Mouse (Mus musculus) heart, embryonic 12.5 days (tissue): Measurements from ENCODE around the gene Itgbl1. TPM values are rescaled to one million over a fixed set of nuclear protein-coding genes. Genes with fewer than 3 reads are reported as not detected.
"Not testable (repeated sequence)": the region's sequence is repeated elsewhere in the genome, so short reads cannot be mapped to it uniquely, and the experiment has no call there.

Source experiments
- ATAC-seq: fragments of 200-750 bp; cut with Nextera tagmentation; 2 replicates; pipeline ENCODE4 v1.8.0; 2017; ENCODE audit warnings: moderate TSS enrichment, moderate library complexity; ENCODE audit not compliant: insufficient number of reproducible peaks, low FRiP score
- H3K27ac ChIP-seq: fragments of 300-500 bp; sonication (generic); 2 replicates; pipeline ENCODE4 v1.5.1; 2016; ENCODE audit warnings: mild to moderate bottlenecking, moderate library complexity; ENCODE audit not compliant: poor library complexity, severe bottlenecking
- H3K27me3 ChIP-seq: fragments of 300-500 bp; sonication (generic); replicated peaks from 2 replicates; pipeline ENCODE4 v1.6.1; 2016; ENCODE audit warnings: mild to moderate bottlenecking, moderate library complexity
- H3K36me3 ChIP-seq: fragments of 300-500 bp; sonication (generic); 2 replicates; pipeline ENCODE4 v1.6.1; 2016; ENCODE audit warnings: mild to moderate bottlenecking, moderate library complexity
- H3K4me1 ChIP-seq: fragments of 300-500 bp; sonication (generic); replicated peaks from 2 replicates; pipeline ENCODE4 v1.6.1; 2016; ENCODE audit warnings: mild to moderate bottlenecking
- H3K4me2 ChIP-seq: fragments of 300-500 bp; sonication (generic); 2 replicates; pipeline ENCODE4 v1.6.1; 2016; ENCODE audit warnings: mild to moderate bottlenecking, moderate library complexity
- H3K4me3 ChIP-seq: fragments of 300-500 bp; sonication (generic); 2 replicates; pipeline ENCODE4 v1.5.1; 2016; ENCODE audit warnings: mild to moderate bottlenecking
- H3K9ac ChIP-seq: fragments of 300-500 bp; sonication (generic); 2 replicates; pipeline ENCODE4 v1.6.1; 2016; ENCODE audit warnings: mild to moderate bottlenecking, moderate library complexity
- H3K9me3 ChIP-seq: fragments of 300-500 bp; sonication (generic); replicated peaks from 2 replicates; pipeline ENCODE4 v1.6.1; 2016; ENCODE audit warnings: mild to moderate bottlenecking, moderate library complexity
- WGBS: fragments of 180-500 bp; shearing (Covaris S2); methylation state at CpG from one replicate; pipeline ENCODE4 v1.1.7; 2016; 5-methylcytosine and 5-hydroxymethylcytosine counted together
- polyA plus RNA-seq: library from polyadenylated mRNA; unstranded; fragments of >200 nt; fragmentation: Nextera tagmentation; extraction: Ambion mirVana; gene quantifications from 2 replicates; pipeline ENCODE4 v1.2.1, GENCODE M21; 2016

Gene Itgbl1
- polyA plus RNA-seq = 0.56 and 0.63 TPM in 2 replicates

DNA sequence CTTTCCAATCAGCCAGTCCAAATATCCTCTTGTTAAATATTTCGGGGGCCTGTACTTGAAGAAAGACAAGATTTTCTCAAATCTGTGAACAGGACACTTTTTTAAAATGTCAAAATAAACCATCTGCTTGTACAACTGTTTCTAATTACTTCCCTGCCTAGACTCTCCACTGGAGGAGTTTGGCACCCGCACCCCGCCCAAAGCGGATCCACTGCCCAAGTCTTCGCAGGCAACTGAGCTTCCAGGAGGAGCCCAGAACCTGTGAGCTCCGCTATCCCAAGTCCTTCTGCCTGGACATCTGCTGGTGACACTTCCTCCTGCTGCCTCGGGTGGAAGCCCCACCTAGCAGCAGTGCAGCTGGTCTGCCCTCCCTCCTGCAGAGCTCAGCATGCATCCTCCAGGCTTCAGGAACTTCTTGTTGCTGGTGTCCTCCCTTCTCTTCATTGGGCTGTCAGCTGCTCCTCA, at the start of gene Itgbl1:
TSS of gene Itgbl1 (plus strand) at position 51 of the 465 bp plus-strand sequence.
- H3K9me3 ChIP-seq = no peaks in the 10 kb centered on the region
- 34% methylated on average over 7 of the region's 7 CpGs for WGBS
- peak within 1 kb of the TSS; percentile 37 for H3K4me2 ChIP-seq
- no peak within 1 kb of the TSS for H3K9ac ChIP-seq
- H3K4me3 ChIP-seq = no peak within 1 kb of the TSS
- ATAC-seq = no peak
- no peaks in the 10 kb centered on the region for H3K27me3 ChIP-seq
- no peak within 1 kb of the TSS for H3K27ac ChIP-seq
- no peaks in the 10 kb centered on the region for H3K36me3 ChIP-seq
- H3K4me1 ChIP-seq = peaks cover 9% of the 10 kb centered on the region

DNA sequence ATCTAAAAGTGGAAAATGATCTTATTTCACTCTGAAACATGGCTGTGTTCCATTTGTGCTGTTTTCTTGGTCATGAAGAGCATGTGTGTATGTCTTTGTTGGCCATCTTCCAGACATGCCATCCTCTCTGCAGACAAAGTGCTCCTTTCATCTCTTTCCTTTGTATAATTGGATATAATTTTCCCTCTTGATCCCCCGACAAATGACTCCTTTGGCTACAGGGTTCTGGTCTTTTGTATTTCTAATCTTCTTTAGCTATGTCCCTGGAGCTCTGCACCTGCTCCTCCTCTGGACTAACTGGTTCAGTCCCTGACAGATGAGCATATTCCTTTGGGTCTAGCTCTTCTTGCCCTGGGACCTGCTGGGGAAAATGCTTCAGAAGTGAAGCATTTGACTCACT, 36.8 kb upstream of the Itgbl1 start:
- Histone ChIP-seq H3K36me3 (no peaks in the 10 kb centered on the region), H3K4me2 (no peak overlapping the region), H3K4me1 (peaks cover 3% of the 10 kb centered on the region; the same call in 1 of the 2 replicates), H3K27me3 (peaks cover 16% of the 10 kb centered on the region), H3K9ac (no peak overlapping the region), H3K9me3 (no peaks in the 10 kb centered on the region), H3K4me3 (no peak overlapping the region), H3K27ac (no peak overlapping the region)
- WGBS = 47% methylated on average over 1 of the region's 1 CpGs
- ATAC-seq = no peak

DNA sequence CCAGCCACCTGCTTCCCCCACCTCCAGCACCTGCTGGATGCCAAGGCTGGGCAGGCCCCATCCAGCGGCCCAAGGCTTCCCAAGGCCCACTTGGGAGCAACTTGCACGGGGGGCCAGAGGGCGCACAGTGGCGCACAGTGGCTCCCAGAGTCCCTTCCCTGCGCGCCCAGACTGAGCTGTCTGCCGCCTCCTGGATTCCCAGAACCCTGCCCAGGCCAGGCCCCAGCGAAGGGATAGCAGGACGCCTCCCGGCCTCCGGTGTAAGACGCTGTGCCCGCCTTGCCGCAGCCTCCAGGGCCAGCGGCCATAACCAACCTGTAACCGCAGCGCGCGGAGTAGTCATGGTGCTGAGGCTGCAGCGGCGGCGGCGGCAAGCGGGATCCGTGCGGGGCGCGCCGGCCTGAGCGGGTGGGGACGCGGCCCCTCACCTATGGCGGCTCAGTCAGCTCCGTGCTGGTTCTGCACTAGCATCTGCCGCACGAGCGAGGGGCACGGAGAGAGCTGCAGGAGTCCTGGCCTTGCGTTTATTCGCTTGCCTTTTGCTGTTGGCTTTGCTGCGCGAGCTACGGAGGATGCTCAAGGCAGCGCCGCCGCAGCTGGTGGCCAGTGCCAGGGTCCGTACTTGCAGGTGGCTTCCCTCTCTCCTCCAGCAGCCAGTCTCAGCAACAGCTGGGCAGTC, 33.1 kb upstream of the Itgbl1 start, which contains the start of gene Nalcn:
TSS of gene Nalcn (minus strand) at position 644 of the 679 bp plus-strand sequence.
- peak; percentile 45; the same call in 1 of the 2 replicates for ATAC-seq
- no peak within 1 kb of the TSS for H3K27ac ChIP-seq
- WGBS = 1% methylated on average over 47 of the region's 47 CpGs
- peak within 1 kb of the TSS; percentile 62 for H3K4me3 ChIP-seq
- H3K27me3 ChIP-seq = peaks cover 16% of the 10 kb centered on the region
- no peaks in the 10 kb centered on the region for H3K9me3 ChIP-seq
- no peaks in the 10 kb centered on the region for H3K36me3 ChIP-seq
- H3K9ac ChIP-seq = peak within 1 kb of the TSS; percentile 61
- H3K4me1 ChIP-seq = peaks cover 3% of the 10 kb centered on the region; the same call in 1 of the 2 replicates
- peak within 1 kb of the TSS; percentile 94 for H3K4me2 ChIP-seq

DNA sequence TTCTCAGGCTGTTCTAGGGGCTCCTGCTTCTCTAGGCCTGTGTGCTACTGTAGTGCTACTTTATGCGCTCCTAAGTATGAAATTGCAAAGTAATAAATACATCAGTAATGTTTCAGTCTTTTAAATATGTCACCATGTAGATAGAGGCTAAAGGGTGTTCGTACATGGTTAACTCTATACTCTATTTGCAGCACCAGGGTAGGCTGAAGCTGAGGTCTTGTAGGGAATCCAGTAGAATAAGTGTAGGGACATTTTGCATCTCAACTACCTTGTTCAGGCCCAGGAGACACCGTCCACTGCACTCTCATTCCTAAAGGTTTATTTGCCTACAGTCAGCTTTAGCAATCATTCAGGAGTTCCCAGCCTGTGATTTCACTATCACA, 32.6 kb upstream of the Itgbl1 start:
- 54% methylated on average over 3 of the region's 3 CpGs for WGBS
- no peak overlapping the region; the same call in 1 of the 2 replicates for H3K9ac ChIP-seq
- no peak overlapping the region for H3K27ac ChIP-seq
- H3K4me1 ChIP-seq = peaks cover 3% of the 10 kb centered on the region; the same call in 1 of the 2 replicates
- H3K9me3 ChIP-seq = no peaks in the 10 kb centered on the region
- H3K36me3 ChIP-seq = no peaks in the 10 kb centered on the region
- peaks cover 16% of the 10 kb centered on the region for H3K27me3 ChIP-seq
- no peak for ATAC-seq
- H3K4me2 ChIP-seq = peak overlapping the region; percentile 94
- H3K4me3 ChIP-seq = peak overlapping the region; percentile 62

DNA sequence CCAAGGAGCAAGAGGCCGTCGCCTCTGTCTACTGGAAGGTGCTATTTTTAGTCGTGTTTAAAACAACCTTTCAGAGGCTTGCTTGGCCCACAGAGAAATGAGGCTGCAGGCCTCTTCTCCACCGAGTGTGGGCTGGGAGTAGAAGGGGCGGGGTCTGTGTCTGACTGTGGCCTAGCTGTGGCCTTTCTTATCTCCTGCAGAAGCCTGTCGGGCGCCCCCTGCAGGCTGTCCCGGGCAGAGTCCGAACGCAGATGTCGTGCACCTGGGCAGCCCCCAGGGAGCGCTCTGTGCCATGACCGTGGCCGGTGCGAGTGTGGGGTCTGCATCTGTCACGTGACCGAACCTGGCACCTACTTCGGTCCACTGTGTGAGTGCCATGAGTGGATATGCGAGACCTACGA, 1.3 kb downstream of the Itgbl1 start:
- no peak overlapping the region for H3K9ac ChIP-seq
- H3K27me3 ChIP-seq = no peaks in the 10 kb centered on the region
- whole genome bisulfite sequencing = 14% methylated on average over 20 of the region's 20 CpGs
- H3K4me1 ChIP-seq = peaks cover 9% of the 10 kb centered on the region
- no peaks in the 10 kb centered on the region for H3K9me3 ChIP-seq
- peak; percentile 77 for ATAC-seq
- H3K4me3 ChIP-seq = no peak overlapping the region
- H3K27ac ChIP-seq = peak overlapping the region; percentile 30; the same call in 1 of the 2 replicates
- H3K4me2 ChIP-seq = peak overlapping the region; percentile 32; the same call in 1 of the 2 replicates
- H3K36me3 ChIP-seq = no peaks in the 10 kb centered on the region

DNA sequence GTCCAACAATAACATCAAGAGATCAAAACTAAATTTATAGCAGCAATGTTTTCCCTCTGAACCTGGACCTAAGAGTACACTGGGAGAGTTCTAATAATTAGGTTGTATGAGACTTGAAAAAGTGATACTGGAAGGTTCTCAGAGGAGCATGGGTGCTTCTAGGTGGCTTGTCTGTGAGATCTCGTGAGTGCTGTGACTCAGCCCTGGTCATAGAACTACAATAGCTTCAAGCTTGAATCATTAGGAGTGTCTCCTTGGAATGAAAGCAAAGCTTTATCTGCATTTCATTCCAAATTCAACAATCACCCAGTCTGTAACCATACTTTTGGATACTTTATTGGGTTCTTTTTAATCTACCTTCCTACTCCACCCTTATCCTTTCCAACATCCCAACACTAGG, 2.6 kb downstream of the Itgbl1 start:
- no peak for ATAC-seq
- 67% methylated on average over 1 of the region's 1 CpGs for WGBS
- Histone ChIP-seq H3K27me3 (no peaks in the 10 kb centered on the region), H3K4me2 (no peak overlapping the region), H3K9ac (no peak overlapping the region), H3K4me3 (no peak overlapping the region), H3K36me3 (no peaks in the 10 kb centered on the region), H3K27ac (no peak overlapping the region), H3K9me3 (no peaks in the 10 kb centered on the region), H3K4me1 (peaks cover 9% of the 10 kb centered on the region)

DNA sequence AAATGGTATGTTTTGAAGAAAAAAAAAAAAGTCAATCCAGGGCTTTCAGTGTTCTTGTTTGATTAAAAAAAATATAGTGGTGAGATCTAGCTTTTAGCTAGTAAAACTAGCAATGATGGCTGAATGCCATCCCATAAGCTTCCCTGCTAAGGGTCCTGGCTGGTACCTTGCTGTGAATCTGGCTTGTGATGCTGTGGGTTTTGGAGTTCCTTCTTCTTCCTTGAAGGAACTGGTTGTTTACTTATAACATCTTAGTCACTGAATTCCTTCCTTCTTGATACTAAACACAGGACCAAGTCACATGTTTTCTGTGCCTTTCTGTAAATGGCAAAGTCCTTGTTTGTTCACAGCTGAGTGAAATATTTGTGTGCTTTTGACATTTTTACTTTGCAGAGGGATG, 3.4 kb downstream of the Itgbl1 start:
- Histone ChIP-seq H3K27ac (no peak overlapping the region), H3K4me2 (no peak overlapping the region), H3K27me3 (no peaks in the 10 kb centered on the region), H3K4me3 (no peak overlapping the region), H3K36me3 (no peaks in the 10 kb centered on the region), H3K4me1 (peaks cover 9% of the 10 kb centered on the region), H3K9ac (no peak overlapping the region), H3K9me3 (no peaks in the 10 kb centered on the region)
- ATAC-seq = no peak

DNA sequence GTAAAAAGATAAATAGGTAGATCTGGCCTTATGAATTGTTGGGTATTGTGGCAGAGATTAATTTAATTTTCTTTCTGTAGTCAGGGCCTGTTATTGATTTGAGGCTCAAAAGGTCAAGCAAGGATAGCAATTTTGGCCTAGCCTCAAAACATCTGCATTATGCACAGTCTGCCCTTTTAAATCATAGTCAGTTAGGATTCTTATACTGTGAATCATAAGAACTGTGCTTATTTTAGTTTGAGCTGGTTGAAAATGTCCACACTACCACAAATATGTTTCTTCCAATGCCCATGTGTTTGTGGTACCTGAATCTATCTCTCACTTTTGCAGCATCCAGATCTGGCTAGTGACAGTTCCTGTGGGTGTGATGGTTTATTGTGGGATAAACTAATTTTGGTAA, 4.7 kb downstream of the Itgbl1 start:
- Histone ChIP-seq H3K4me3 (no peak overlapping the region), H3K4me2 (no peak overlapping the region), H3K9ac (no peak overlapping the region), H3K4me1 (peaks cover 9% of the 10 kb centered on the region), H3K27ac (no peak overlapping the region), H3K27me3 (no peaks in the 10 kb centered on the region), H3K36me3 (no peaks in the 10 kb centered on the region), H3K9me3 (no peaks in the 10 kb centered on the region)
- ATAC-seq = no peak

DNA sequence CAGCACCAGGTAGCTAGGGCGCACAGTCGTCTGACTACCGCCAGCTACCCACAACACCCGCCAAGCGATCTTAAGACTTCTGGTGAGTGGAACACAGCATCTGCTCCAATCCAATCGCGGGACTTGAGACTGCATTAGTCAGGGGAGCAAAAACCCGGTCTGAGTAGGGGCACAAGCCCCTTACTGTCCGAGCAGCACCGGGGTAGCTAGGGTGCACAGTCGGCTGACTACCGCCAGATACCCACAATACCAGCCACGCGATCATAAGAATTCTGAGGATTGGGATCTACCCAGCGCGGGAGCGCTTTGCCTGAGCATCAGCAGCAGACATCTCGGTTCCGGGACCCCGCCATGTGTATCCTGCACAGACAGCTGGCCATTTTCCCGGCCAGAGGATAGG, 11.3 kb downstream of the Itgbl1 start:
- not testable (repeated sequence) for H3K4me1 ChIP-seq, H3K27me3 ChIP-seq, H3K9me3 ChIP-seq, H3K27ac ChIP-seq, ATAC-seq, H3K9ac ChIP-seq, H3K4me3 ChIP-seq, H3K36me3 ChIP-seq, H3K4me2 ChIP-seq
- 62% methylated on average over 21 of the region's 21 CpGs for WGBS

DNA sequence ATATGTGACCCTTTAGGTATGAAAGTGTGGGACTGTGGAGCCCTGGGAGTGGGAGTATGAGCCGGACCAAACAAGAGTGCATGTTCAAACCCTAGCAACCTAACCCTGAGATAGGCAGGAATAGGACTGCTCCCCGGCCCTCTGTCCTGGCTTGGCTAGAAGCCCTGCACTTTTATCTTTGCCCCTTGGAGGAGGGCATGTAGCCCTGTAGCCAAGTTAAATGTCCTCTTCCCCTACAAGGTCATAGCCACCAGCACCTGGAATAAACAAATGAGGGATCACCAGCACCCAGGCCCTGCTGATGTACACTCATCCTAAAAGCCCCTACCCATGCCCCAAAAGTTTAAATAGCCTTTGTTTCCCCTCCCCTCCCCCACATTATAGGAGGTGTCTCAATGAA, 18.3 kb downstream of the Itgbl1 start:
- H3K9ac ChIP-seq = no peak overlapping the region
- H3K27ac ChIP-seq = no peak overlapping the region
- no peaks in the 10 kb centered on the region for H3K9me3 ChIP-seq
- no peak for ATAC-seq
- H3K4me1 ChIP-seq = peaks cover 5% of the 10 kb centered on the region; the same call in 1 of the 2 replicates
- H3K4me2 ChIP-seq = no peak overlapping the region
- H3K36me3 ChIP-seq = no peaks in the 10 kb centered on the region
- 49% methylated on average over 2 of the region's 2 CpGs for WGBS
- no peak overlapping the region for H3K4me3 ChIP-seq
- no peaks in the 10 kb centered on the region for H3K27me3 ChIP-seq

DNA sequence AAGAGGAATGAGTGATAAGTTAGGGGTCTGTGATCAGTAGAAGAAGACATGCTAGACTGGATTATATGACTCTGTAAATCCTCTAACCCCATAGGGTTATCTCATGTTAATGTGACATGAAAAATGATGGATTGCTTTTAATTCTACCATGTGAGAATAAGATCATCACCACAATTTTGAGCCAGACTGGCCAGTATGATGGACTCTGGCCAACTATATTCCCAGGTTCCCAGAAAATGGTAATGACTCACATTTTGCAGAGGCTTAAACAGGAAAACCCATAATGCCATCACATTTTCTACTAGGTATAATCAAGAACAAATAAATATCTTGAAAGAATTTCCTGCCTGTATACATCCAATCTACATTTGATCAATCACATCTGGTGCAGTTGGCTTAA, 55.0 kb downstream of the Itgbl1 start:
- ATAC-seq = no peak

DNA sequence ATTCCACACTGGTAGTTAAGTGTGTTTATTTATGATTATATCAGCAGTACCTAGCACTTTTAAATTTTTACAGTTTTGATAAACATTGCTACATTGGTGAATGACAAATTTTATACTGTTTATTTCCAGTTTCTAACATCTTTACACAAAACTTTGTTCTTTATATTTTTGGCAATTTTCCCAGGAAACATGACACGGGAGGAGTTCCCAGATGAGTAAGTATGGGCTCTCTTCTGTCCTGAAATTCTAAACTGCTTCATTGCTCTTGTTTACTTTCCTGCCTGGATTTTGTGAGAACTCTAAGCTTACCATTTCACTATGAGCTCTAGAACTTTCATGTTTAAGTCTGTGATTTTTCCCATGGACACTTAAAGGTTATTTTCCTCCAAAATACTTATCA, 82.3 kb downstream of the Itgbl1 start:
- no peaks in the 10 kb centered on the region for H3K4me1 ChIP-seq
- H3K27ac ChIP-seq = no peak overlapping the region
- no peak overlapping the region for H3K4me3 ChIP-seq
- H3K27me3 ChIP-seq = no peaks in the 10 kb centered on the region
- no peak overlapping the region for H3K4me2 ChIP-seq
- WGBS = 53% methylated on average over 1 of the region's 1 CpGs
- H3K9me3 ChIP-seq = no peaks in the 10 kb centered on the region
- no peaks in the 10 kb centered on the region for H3K36me3 ChIP-seq
- ATAC-seq = no peak
- H3K9ac ChIP-seq = no peak overlapping the region

More for the DNA sequence above, 55.0 kb downstream of the Itgbl1 start:
- no peaks in the 10 kb centered on the region for H3K36me3 ChIP-seq
- no peak overlapping the region for H3K4me2 ChIP-seq
- no peaks in the 10 kb centered on the region for H3K4me1 ChIP-seq
- no peak overlapping the region for H3K9ac ChIP-seq
- no peaks in the 10 kb centered on the region for H3K27me3 ChIP-seq
- no peak overlapping the region for H3K4me3 ChIP-seq
- H3K9me3 ChIP-seq = no peaks in the 10 kb centered on the region
- H3K27ac ChIP-seq = no peak overlapping the region
